Mouse (Mus musculus): ENCODE data around the gene 4921530L21Rik. TPM values are rescaled to one million over a fixed set of nuclear protein-coding genes. Genes with fewer than 3 reads are reported as not detected.
A peak's percentile ranks its signal among the peaks of the same experiment; 100 is the strongest.

The 4921530L21Rik gene
- total RNA-seq (2021): under 1 TPM in 1 of 2 experiments, not detected in 1; 0.37 TPM

GRCm38 (mm10) chr14:95880954-95881353, at the start of gene 4921530L21Rik:
TSS of gene 4921530L21Rik (plus strand) at chr14:95881254.
- intact Hi-C loops (cut with DNase I): no loop called here

GRCm38 (mm10) chr14:95833866-95834265, 47.2 kb upstream of the 4921530L21Rik start:
- intact Hi-C loops (cut with DNase I): no loop called here
- no peak for DNase-seq (ENCODE audit: low spot score in 2 of 2)

More at GRCm38 (mm10) chr14:95880954-95881353, at the start of gene 4921530L21Rik:
- DNase-seq (ENCODE audit: low spot score in 2 of 2): no peak

GRCm38 (mm10) chr14:95862981-95863380, 18.1 kb upstream of the 4921530L21Rik start:
- DNase-seq (ENCODE audit: low spot score in 2 of 2): no peak
- intact Hi-C loops (cut with DNase I): no loop called here

GRCm38 (mm10) chr14:95865676-95866416, 15.2 kb upstream of the 4921530L21Rik start:
- intact Hi-C loops (cut with DNase I): no loop called here

GRCm38 (mm10) chr14:95872020-95872419, 9.0 kb upstream of the 4921530L21Rik start:
- intact Hi-C loops (cut with DNase I): no loop called here
- no peak for DNase-seq (ENCODE audit: low spot score in 2 of 2)

More at GRCm38 (mm10) chr14:95865676-95866416, 15.2 kb upstream of the 4921530L21Rik start:
- no peak for DNase-seq (ENCODE audit: low spot score in 2 of 2)

GRCm38 (mm10) chr14:95876785-95877510, 4.1 kb upstream of the 4921530L21Rik start:
- peak; percentile 86 to 87 for DNase-seq (ENCODE audit: low spot score in 2 of 2)
- intact Hi-C loops (cut with DNase I): no loop called here

- intact Hi-C loops (cut with DNase I): no loop called here
- no peak for DNase-seq (ENCODE audit: low spot score in 2 of 2)
Measured at GRCm38 (mm10) chr14:95877548-95877947, 3.5 kb upstream of the 4921530L21Rik start.

- DNase-seq (ENCODE audit: low spot score in 2 of 2): no peak
- intact Hi-C loops (cut with DNase I): no loop called here
Measured at GRCm38 (mm10) chr14:95899458-95899857, 18.4 kb downstream of the 4921530L21Rik start.

- intact Hi-C loops (cut with DNase I): no loop called here
- DNase-seq (ENCODE audit: low spot score in 2 of 2): no peak
Measured at GRCm38 (mm10) chr14:95904591-95905095, 23.6 kb downstream of the 4921530L21Rik start.

GRCm38 (mm10) chr14:95913293-95913692, 32.2 kb downstream of the 4921530L21Rik start:
- intact Hi-C loops (cut with DNase I): no loop called here
- DNase-seq (ENCODE audit: low spot score in 2 of 2): peak; percentile 71 to 74

- intact Hi-C loops (cut with DNase I): loop anchor here (10.0 kb wide), 1 partner anchor 122 kb away; no protein-coding TSS in a partner anchor
- DNase-seq (ENCODE audit: low spot score in 2 of 2): no peak
Measured at GRCm38 (mm10) chr14:95926742-95927141, 45.7 kb downstream of the 4921530L21Rik start.

- intact Hi-C loops (cut with DNase I): loop anchor here (10.0 kb wide), 1 partner anchor 123 kb away; no protein-coding TSS in a partner anchor
- no peak for DNase-seq (ENCODE audit: low spot score in 2 of 2)
Measured at GRCm38 (mm10) chr14:95927810-95928785, 47.0 kb downstream of the 4921530L21Rik start.
